Mouse (Mus musculus): ENCODE measurements around the gene B4galnt2. TPM values are rescaled to one million over a fixed set of nuclear protein-coding genes. Genes with fewer than 3 reads are reported as not detected.

The B4galnt2 gene
- polyA plus RNA-seq, 1 experiment, result 133 TPM

GRCm38 (mm10) chr11:95831641-95832040 lies 83.0 kb downstream of the B4galnt2 start:
- Histone ChIP-seq H3K36me3 (ENCODE audit: control insufficient read depth, insufficient read depth, low read length) (0 out of 2 replicates have a peak, but pooled peaks cover 11% of the 10 kb centered on the region), H3K27me3 (ENCODE audit: control insufficient read depth, insufficient read depth, low read length) (no peaks in the 10 kb centered on the region), H3K4me1 (ENCODE audit: control insufficient read depth, insufficient read depth, insufficient read length, low read length) (peaks cover 62% of the 10 kb centered on the region), H3K27ac (ENCODE audit: insufficient read depth, low read depth, low read length) (no peak overlapping the region), H3K4me3 (ENCODE audit: low read depth, low read length) (peak overlapping the region; percentile 51)
- 53% methylated on average over 15 of the region's 15 CpGs for WGBS
- no peak for TF ChIP-seq POLR2A (IDR thresholded peaks at IDR 0.05; ENCODE audit: low read depth, low read length)
- TF ChIP-seq CTCF (IDR thresholded peaks at IDR 0.05; ENCODE audit: extremely low read depth, insufficient read length, insufficient replicate concordance, low read depth, low read length), result peak; percentile 30; the same call in 1 of the 2 replicates

GRCm38 (mm10) chr11:95831276-95831619 lies 83.4 kb downstream of the B4galnt2 start:
- Histone ChIP-seq H3K4me3 (ENCODE audit: low read depth, low read length) (peak overlapping the region; percentile 51), H3K27ac (ENCODE audit: insufficient read depth, low read depth, low read length) (0 out of 2 replicates have a peak overlapping the region, but pooled peaks have one; percentile 2), H3K27me3 (ENCODE audit: control insufficient read depth, insufficient read depth, low read length) (no peaks in the 10 kb centered on the region), H3K36me3 (ENCODE audit: control insufficient read depth, insufficient read depth, low read length) (0 out of 2 replicates have a peak, but pooled peaks cover 11% of the 10 kb centered on the region), H3K4me1 (ENCODE audit: control insufficient read depth, insufficient read depth, insufficient read length, low read length) (peaks cover 62% of the 10 kb centered on the region)
- WGBS, result 14% methylated on average over 10 of the region's 10 CpGs
- 0 out of 2 replicates have a peak, but pooled peaks have one; percentile 8 for TF ChIP-seq POLR2A (IDR thresholded peaks at IDR 0.05; ENCODE audit: low read depth, low read length)
- TF ChIP-seq CTCF (IDR thresholded peaks at IDR 0.05; ENCODE audit: extremely low read depth, insufficient read length, insufficient replicate concordance, low read depth, low read length), result no peak

GRCm38 (mm10) chr11:95830411-95831275 lies 84.0 kb downstream of the B4galnt2 start:
- Histone ChIP-seq H3K27ac (ENCODE audit: insufficient read depth, low read depth, low read length) (0 out of 2 replicates have a peak overlapping the region, but pooled peaks have one; percentile 2), H3K27me3 (ENCODE audit: control insufficient read depth, insufficient read depth, low read length) (no peaks in the 10 kb centered on the region), H3K36me3 (ENCODE audit: control insufficient read depth, insufficient read depth, low read length) (0 out of 2 replicates have a peak, but pooled peaks cover 11% of the 10 kb centered on the region), H3K4me1 (ENCODE audit: control insufficient read depth, insufficient read depth, insufficient read length, low read length) (peaks cover 58% of the 10 kb centered on the region), H3K4me3 (ENCODE audit: low read depth, low read length) (peak overlapping the region; percentile 51)
- TF ChIP-seq POLR2A (IDR thresholded peaks at IDR 0.05; ENCODE audit: low read depth, low read length) (no peak), CTCF (IDR thresholded peaks at IDR 0.05; ENCODE audit: extremely low read depth, insufficient read length, insufficient replicate concordance, low read depth, low read length) (no peak)
- 18% methylated on average over 80 of the region's 80 CpGs for WGBS

GRCm38 (mm10) chr11:95829526-95830050 lies 85.1 kb downstream of the B4galnt2 start:
- Histone ChIP-seq H3K4me1 (ENCODE audit: control insufficient read depth, insufficient read depth, insufficient read length, low read length) (peaks cover 52% of the 10 kb centered on the region), H3K4me3 (ENCODE audit: low read depth, low read length) (no peak overlapping the region), H3K27ac (ENCODE audit: insufficient read depth, low read depth, low read length) (no peak overlapping the region), H3K36me3 (ENCODE audit: control insufficient read depth, insufficient read depth, low read length) (0 out of 2 replicates have a peak, but pooled peaks cover 11% of the 10 kb centered on the region), H3K27me3 (ENCODE audit: control insufficient read depth, insufficient read depth, low read length) (no peaks in the 10 kb centered on the region)
- TF ChIP-seq CTCF (IDR thresholded peaks at IDR 0.05; ENCODE audit: extremely low read depth, insufficient read length, insufficient replicate concordance, low read depth, low read length) (no peak), POLR2A (IDR thresholded peaks at IDR 0.05; ENCODE audit: low read depth, low read length) (no peak)
- 71% methylated on average over 4 of the region's 4 CpGs for WGBS

- H3K4me1 ChIP-seq (ENCODE audit: control insufficient read depth, insufficient read depth, insufficient read length, low read length), result peaks cover 44% of the 10 kb centered on the region
Measured at GRCm38 (mm10) chr11:95828181-95828964, 86.3 kb downstream of the B4galnt2 start.

GRCm38 (mm10) chr11:95827464-95828085 lies 87.1 kb downstream of the B4galnt2 start:
- Histone ChIP-seq H3K27me3 (ENCODE audit: control insufficient read depth, insufficient read depth, low read length) (no peaks in the 10 kb centered on the region), H3K4me1 (ENCODE audit: control insufficient read depth, insufficient read depth, insufficient read length, low read length) (peaks cover 37% of the 10 kb centered on the region), H3K36me3 (ENCODE audit: control insufficient read depth, insufficient read depth, low read length) (0 out of 2 replicates have a peak, but pooled peaks cover 11% of the 10 kb centered on the region), H3K27ac (ENCODE audit: insufficient read depth, low read depth, low read length) (peak overlapping the region; percentile 96), H3K4me3 (ENCODE audit: low read depth, low read length) (peak overlapping the region; percentile 12; the same call in 1 of the 2 replicates)
- WGBS, result 9% methylated on average over 3 of the region's 3 CpGs
- TF ChIP-seq POLR2A (IDR thresholded peaks at IDR 0.05; ENCODE audit: low read depth, low read length) (no peak), CTCF (IDR thresholded peaks at IDR 0.05; ENCODE audit: extremely low read depth, insufficient read length, insufficient replicate concordance, low read depth, low read length) (peak; percentile 64; the same call in 1 of the 2 replicates)

More at GRCm38 (mm10) chr11:95828181-95828964, 86.3 kb downstream of the B4galnt2 start:
- H3K36me3 ChIP-seq (ENCODE audit: control insufficient read depth, insufficient read depth, low read length), result 0 out of 2 replicates have a peak, but pooled peaks cover 11% of the 10 kb centered on the region
- WGBS, result 58% methylated on average over 11 of the region's 11 CpGs
- H3K27me3 ChIP-seq (ENCODE audit: control insufficient read depth, insufficient read depth, low read length), result no peaks in the 10 kb centered on the region
- TF ChIP-seq POLR2A (IDR thresholded peaks at IDR 0.05; ENCODE audit: low read depth, low read length), result no peak
- no peak for TF ChIP-seq CTCF (IDR thresholded peaks at IDR 0.05; ENCODE audit: extremely low read depth, insufficient read length, insufficient replicate concordance, low read depth, low read length)
- H3K27ac ChIP-seq (ENCODE audit: insufficient read depth, low read depth, low read length), result peak overlapping the region; percentile 54
- H3K4me3 ChIP-seq (ENCODE audit: low read depth, low read length), result peak overlapping the region; percentile 12; the same call in 1 of the 2 replicates

All from small intestine, adult 2 months (tissue).